Mouse (Mus musculus): ENCODE measurements at regions not wholly inside any gene's neighbourhood (a gene's known extent, or its start where the extent isn't known, plus 50 kb on each side); places are given as distances from the start of the nearest gene placed in this dataset.
A peak's percentile ranks its signal among the peaks of the same experiment; 100 is the strongest.

DNA sequence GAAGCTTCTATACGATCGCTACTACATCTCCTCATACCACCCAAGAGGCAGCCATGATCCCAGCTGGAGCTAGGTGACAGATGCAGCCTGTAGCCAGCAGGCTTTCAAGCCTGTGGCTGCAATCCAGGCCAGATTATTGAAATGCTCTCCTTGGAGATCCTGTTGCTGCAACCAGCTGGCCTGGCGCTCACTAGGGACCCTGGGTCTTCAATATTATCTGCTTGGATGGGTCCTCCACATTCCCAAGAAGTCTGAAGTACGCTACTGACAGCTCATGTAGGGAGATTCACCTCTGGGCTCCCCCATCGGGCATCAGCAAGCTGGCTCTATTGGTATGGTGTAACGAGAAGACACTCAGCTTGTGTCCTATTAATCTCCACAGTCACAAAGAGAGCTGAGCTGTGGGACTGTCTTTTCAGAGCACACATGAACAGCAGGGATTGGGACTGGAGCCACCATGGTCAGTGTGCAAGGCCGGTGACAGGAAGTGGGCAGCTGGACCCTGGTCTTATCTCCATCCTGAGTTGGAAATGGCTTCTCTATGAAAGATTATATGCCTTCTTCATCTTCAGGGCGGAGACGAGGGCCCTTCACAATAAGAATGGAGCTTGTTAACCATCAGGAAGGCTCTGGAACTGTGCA, 93.6 kb upstream of the Neo1 start:
- Histone ChIP-seq H3K4me3 (ENCODE audit: low read depth, low read length) (no peak overlapping the region), H3K4me2 (ENCODE audit: low read length) (no peak overlapping the region), H3K4me1 (ENCODE audit: control insufficient read depth, insufficient read depth, low read length) (no peaks in the 10 kb centered on the region), H3K27ac (ENCODE audit: low read depth, low read length) (no peak overlapping the region), H3K27me3 (replicated peaks; ENCODE audit: control insufficient read depth, insufficient read depth, low read length) (no peaks in the 10 kb centered on the region), H3K9me3 (replicated peaks; ENCODE audit: control insufficient read depth, low read length) (no peaks in the 10 kb centered on the region), H3K36me3 (ENCODE audit: control insufficient read depth, insufficient read depth, low read length) (no peaks in the 10 kb centered on the region), H3K9ac (ENCODE audit: low read length) (no peak overlapping the region)
- ATAC-seq (no peak), DNase-seq (ENCODE audit: low spot score) (no peak)
- 71% methylated on average over 9 of the region's 9 CpGs for whole genome bisulfite sequencing

DNA sequence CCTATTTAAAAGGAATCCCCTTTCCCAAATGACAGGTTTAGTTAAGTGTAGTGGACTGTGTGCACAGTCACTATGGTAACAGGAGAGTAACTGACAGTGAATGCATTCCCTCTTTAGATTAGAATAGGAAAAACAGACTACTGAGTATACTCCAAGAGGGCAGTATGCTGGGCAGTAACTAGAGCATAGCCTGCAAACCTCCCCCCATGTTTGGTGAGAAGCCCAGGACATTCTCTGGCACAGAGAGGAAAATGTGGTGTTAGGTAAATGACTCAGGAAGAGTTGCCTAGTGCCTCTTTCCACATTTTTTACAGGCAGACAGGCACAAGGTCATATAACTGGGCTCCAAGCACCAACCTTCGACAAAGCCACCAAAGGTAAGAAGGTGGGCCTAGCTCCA, 93.0 kb upstream of the Neo1 start:
- H3K27ac ChIP-seq (ENCODE audit: low read depth, low read length), result no peak overlapping the region
- DNase-seq (ENCODE audit: low spot score), result no peak
- no peak overlapping the region for H3K9ac ChIP-seq (ENCODE audit: low read length)
- H3K4me2 ChIP-seq (ENCODE audit: low read length), result no peak overlapping the region
- no peaks in the 10 kb centered on the region for H3K36me3 ChIP-seq (ENCODE audit: control insufficient read depth, insufficient read depth, low read length)
- H3K4me1 ChIP-seq (ENCODE audit: control insufficient read depth, insufficient read depth, low read length), result no peaks in the 10 kb centered on the region
- H3K9me3 ChIP-seq (replicated peaks; ENCODE audit: control insufficient read depth, low read length), result no peaks in the 10 kb centered on the region
- WGBS, result 92% methylated on average over 1 of the region's 1 CpGs
- no peak overlapping the region for H3K4me3 ChIP-seq (ENCODE audit: low read depth, low read length)
- no peaks in the 10 kb centered on the region for H3K27me3 ChIP-seq (replicated peaks; ENCODE audit: control insufficient read depth, insufficient read depth, low read length)
- no peak for ATAC-seq

- DNase-seq (ENCODE audit: low spot score), result no peak
Measured at GRCm38 (mm10) chr9:59128023-59128422, 91.8 kb upstream of the Neo1 start.

DNA sequence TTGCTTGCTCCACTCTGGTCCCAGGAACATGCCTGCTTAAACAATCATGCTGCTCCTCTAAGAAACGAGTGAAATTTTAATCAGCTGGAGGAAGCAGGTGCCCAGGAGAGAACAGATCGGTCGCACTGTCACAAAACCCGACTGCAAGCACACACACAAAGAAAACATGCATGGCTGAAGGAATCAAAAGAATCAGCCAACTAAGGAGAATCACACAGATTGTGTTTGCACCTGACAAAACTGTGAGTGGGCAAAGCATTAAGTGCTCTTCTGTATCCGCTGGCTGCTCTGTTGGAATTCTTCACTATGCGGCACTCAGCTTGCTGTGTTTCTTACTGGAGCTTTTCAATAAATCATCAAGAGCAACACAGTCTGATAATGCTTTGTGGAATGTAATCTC, 89.6 kb upstream of the Neo1 start:
- Histone ChIP-seq H3K4me3 (ENCODE audit: low read depth, low read length) (no peak overlapping the region), H3K9ac (ENCODE audit: low read length) (no peak overlapping the region), H3K36me3 (ENCODE audit: control insufficient read depth, insufficient read depth, low read length) (no peaks in the 10 kb centered on the region), H3K9me3 (replicated peaks; ENCODE audit: control insufficient read depth, low read length) (no peaks in the 10 kb centered on the region), H3K4me1 (ENCODE audit: control insufficient read depth, insufficient read depth, low read length) (no peaks in the 10 kb centered on the region), H3K27ac (ENCODE audit: low read depth, low read length) (no peak overlapping the region), H3K4me2 (ENCODE audit: low read length) (no peak overlapping the region), H3K27me3 (replicated peaks; ENCODE audit: control insufficient read depth, insufficient read depth, low read length) (no peaks in the 10 kb centered on the region)
- ATAC-seq (no peak), DNase-seq (ENCODE audit: low spot score) (peak; percentile 41)
- 62% methylated on average over 6 of the region's 6 CpGs for WGBS

More at GRCm38 (mm10) chr9:59128023-59128422, 91.8 kb upstream of the Neo1 start:
- ATAC-seq, result no peak
- no peaks in the 10 kb centered on the region for H3K36me3 ChIP-seq (ENCODE audit: control insufficient read depth, insufficient read depth, low read length)
- no peaks in the 10 kb centered on the region for H3K27me3 ChIP-seq (replicated peaks; ENCODE audit: control insufficient read depth, insufficient read depth, low read length)
- H3K4me1 ChIP-seq (ENCODE audit: control insufficient read depth, insufficient read depth, low read length), result no peaks in the 10 kb centered on the region
- H3K9me3 ChIP-seq (replicated peaks; ENCODE audit: control insufficient read depth, low read length), result no peaks in the 10 kb centered on the region
- no peak overlapping the region for H3K9ac ChIP-seq (ENCODE audit: low read length)
- H3K27ac ChIP-seq (ENCODE audit: low read depth, low read length), result no peak overlapping the region
- no peak overlapping the region for H3K4me2 ChIP-seq (ENCODE audit: low read length)
- no peak overlapping the region for H3K4me3 ChIP-seq (ENCODE audit: low read depth, low read length)
- 70% methylated on average over 2 of the region's 2 CpGs for WGBS

GRCm38 (mm10) chr9:59116561-59116960, 80.3 kb upstream of the Neo1 start:
- no peaks in the 10 kb centered on the region for H3K36me3 ChIP-seq (ENCODE audit: control insufficient read depth, insufficient read depth, low read length)
- H3K4me3 ChIP-seq (ENCODE audit: low read depth, low read length), result no peak overlapping the region
- H3K9ac ChIP-seq (ENCODE audit: low read length), result no peak overlapping the region
- H3K4me2 ChIP-seq (ENCODE audit: low read length), result no peak overlapping the region
- H3K27ac ChIP-seq (ENCODE audit: low read depth, low read length), result no peak overlapping the region
- H3K9me3 ChIP-seq (replicated peaks; ENCODE audit: control insufficient read depth, low read length), result no peaks in the 10 kb centered on the region
- no peak for ATAC-seq
- no peaks in the 10 kb centered on the region for H3K27me3 ChIP-seq (replicated peaks; ENCODE audit: control insufficient read depth, insufficient read depth, low read length)
- WGBS, result 42% methylated on average over 2 of the region's 2 CpGs
- H3K4me1 ChIP-seq (ENCODE audit: control insufficient read depth, insufficient read depth, low read length), result no peaks in the 10 kb centered on the region
- DNase-seq (ENCODE audit: low spot score), result peak; percentile 32

DNA sequence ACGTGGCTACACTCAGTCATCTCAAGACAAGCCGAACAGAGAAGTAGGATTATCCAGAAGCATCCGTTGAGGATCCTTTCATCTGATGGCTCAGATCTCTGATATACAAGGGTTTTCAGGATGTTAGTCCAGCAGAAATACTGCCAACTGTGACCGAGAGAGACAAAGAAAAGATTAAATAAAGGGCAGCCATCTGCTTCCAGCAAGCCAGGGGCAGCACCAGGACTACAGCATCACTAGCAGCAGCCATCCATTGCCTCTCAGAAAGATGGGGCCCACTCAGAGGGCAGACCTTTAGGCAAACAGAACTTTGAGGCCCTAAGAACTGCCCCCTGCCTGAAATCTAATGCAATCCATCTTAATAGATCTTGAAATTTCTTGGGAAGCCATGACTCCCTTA, 77.6 kb upstream of the Neo1 start:
- H3K27ac ChIP-seq (ENCODE audit: low read depth, low read length), result no peak overlapping the region
- DNase-seq (ENCODE audit: low spot score), result no peak
- no peak overlapping the region for H3K9ac ChIP-seq (ENCODE audit: low read length)
- no peaks in the 10 kb centered on the region for H3K36me3 ChIP-seq (ENCODE audit: control insufficient read depth, insufficient read depth, low read length)
- H3K4me1 ChIP-seq (ENCODE audit: control insufficient read depth, insufficient read depth, low read length), result no peaks in the 10 kb centered on the region
- H3K27me3 ChIP-seq (replicated peaks; ENCODE audit: control insufficient read depth, insufficient read depth, low read length), result no peaks in the 10 kb centered on the region
- H3K4me3 ChIP-seq (ENCODE audit: low read depth, low read length), result no peak overlapping the region
- H3K4me2 ChIP-seq (ENCODE audit: low read length), result no peak overlapping the region
- no peaks in the 10 kb centered on the region for H3K9me3 ChIP-seq (replicated peaks; ENCODE audit: control insufficient read depth, low read length)
- no peak for ATAC-seq
- WGBS, result 60% methylated on average over 4 of the region's 4 CpGs

DNA sequence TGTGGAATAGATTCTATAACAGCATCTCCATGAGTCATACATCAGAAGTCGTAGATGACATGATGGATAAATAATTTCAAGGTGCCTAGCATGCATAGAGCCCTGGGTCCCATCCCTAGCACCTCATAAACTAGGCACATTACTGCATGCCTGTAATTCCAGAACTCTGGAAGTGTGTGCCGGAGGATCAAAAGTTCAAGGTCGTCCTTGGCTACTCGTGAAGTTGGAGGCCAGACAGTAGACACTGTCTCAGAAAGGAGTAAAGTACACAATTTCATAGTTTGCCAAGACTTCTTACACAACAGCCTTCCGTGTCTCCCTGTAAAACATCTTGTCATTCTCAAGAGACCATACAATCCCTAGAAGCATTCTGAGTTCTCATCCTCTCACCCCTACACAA, 63.5 kb upstream of the Neo1 start:
- WGBS, result 90% methylated on average over 5 of the region's 5 CpGs
- H3K4me1 ChIP-seq (ENCODE audit: control insufficient read depth, insufficient read depth, low read length), result peaks cover 7% of the 10 kb centered on the region; the same call in 1 of the 2 replicates

DNA sequence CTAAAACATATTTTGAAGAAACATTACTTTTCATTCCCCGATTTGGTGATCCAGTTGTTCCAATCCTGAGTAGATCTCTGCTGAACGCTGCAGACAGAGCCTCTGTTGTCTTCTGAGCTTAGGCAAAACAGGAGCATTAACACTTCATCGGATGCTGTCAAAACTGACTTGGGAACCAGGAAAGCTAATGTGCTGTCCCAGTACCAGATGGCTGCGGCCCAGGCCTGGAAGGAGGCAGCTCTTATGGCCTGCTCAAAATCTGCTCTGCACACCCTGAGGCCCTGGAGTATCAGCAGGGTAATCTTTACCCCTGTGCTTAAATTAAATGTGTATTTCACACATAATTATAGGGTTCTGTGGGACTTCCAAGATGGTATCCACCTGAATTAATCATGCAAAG, 61.3 kb upstream of the Neo1 start:
- DNase-seq (ENCODE audit: low spot score), result peak; percentile 57
- peak; percentile 40; the same call in 1 of the 2 replicates for ATAC-seq
- Histone ChIP-seq H3K27me3 (replicated peaks; ENCODE audit: control insufficient read depth, insufficient read depth, low read length) (no peaks in the 10 kb centered on the region), H3K4me1 (ENCODE audit: control insufficient read depth, insufficient read depth, low read length) (peaks cover 7% of the 10 kb centered on the region; the same call in 1 of the 2 replicates), H3K9ac (ENCODE audit: low read length) (no peak overlapping the region), H3K4me2 (ENCODE audit: low read length) (no peak overlapping the region), H3K36me3 (ENCODE audit: control insufficient read depth, insufficient read depth, low read length) (no peaks in the 10 kb centered on the region), H3K4me3 (ENCODE audit: low read depth, low read length) (no peak overlapping the region), H3K27ac (ENCODE audit: low read depth, low read length) (no peak overlapping the region), H3K9me3 (replicated peaks; ENCODE audit: control insufficient read depth, low read length) (no peaks in the 10 kb centered on the region)
- WGBS, result 35% methylated on average over 4 of the region's 4 CpGs

More for the DNA sequence above, 63.5 kb upstream of the Neo1 start:
- Histone ChIP-seq H3K9me3 (replicated peaks; ENCODE audit: control insufficient read depth, low read length) (no peaks in the 10 kb centered on the region), H3K4me3 (ENCODE audit: low read depth, low read length) (no peak overlapping the region), H3K27ac (ENCODE audit: low read depth, low read length) (no peak overlapping the region), H3K36me3 (ENCODE audit: control insufficient read depth, insufficient read depth, low read length) (no peaks in the 10 kb centered on the region), H3K4me2 (ENCODE audit: low read length) (no peak overlapping the region), H3K9ac (ENCODE audit: low read length) (no peak overlapping the region), H3K27me3 (replicated peaks; ENCODE audit: control insufficient read depth, insufficient read depth, low read length) (no peaks in the 10 kb centered on the region)
- DNase-seq (ENCODE audit: low spot score) (no peak), ATAC-seq (no peak)

DNA sequence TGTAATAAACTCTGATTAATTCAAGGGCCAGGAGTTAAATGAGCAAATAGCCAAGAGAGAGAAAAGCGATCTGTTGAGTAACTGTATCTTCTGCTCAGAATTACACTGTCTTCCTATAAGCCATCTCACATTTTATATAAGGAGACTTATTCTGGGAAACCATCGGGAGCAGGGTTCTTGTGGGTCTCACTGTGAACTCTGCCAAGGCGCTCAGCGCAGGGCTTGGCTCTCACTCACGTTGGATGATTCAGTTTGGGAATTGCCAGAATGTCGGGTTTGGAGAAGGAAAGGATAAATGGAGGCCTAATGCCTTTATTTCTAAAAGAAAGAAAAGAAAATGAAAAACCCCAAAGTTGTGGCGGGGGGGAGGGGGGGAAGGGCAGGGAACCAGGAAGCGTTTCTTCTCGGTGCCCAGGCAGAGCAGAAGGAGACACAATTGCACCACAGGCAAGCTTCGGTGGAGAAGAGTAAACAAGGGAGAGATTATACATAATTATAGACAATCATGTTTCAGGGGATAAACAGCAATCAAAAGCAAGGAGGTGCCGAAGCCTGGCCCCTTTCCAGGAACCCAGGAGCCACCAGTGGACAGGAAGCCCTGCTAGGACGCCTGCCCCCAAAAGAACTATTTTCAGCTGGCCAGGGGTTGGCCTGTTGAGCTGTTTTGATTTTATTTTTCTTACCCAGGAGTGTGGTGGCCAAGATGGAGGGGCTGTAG, 60.5 kb upstream of the Neo1 start:
- peaks cover 7% of the 10 kb centered on the region; the same call in 1 of the 2 replicates for H3K4me1 ChIP-seq (ENCODE audit: control insufficient read depth, insufficient read depth, low read length)
- H3K36me3 ChIP-seq (ENCODE audit: control insufficient read depth, insufficient read depth, low read length), result no peaks in the 10 kb centered on the region
- H3K4me3 ChIP-seq (ENCODE audit: low read depth, low read length), result no peak overlapping the region
- no peak overlapping the region for H3K27ac ChIP-seq (ENCODE audit: low read depth, low read length)
- no peaks in the 10 kb centered on the region for H3K9me3 ChIP-seq (replicated peaks; ENCODE audit: control insufficient read depth, low read length)
- no peak overlapping the region for H3K4me2 ChIP-seq (ENCODE audit: low read length)
- WGBS, result 31% methylated on average over 12 of the region's 12 CpGs
- ATAC-seq, result no peak
- H3K9ac ChIP-seq (ENCODE audit: low read length), result no peak overlapping the region
- no peaks in the 10 kb centered on the region for H3K27me3 ChIP-seq (replicated peaks; ENCODE audit: control insufficient read depth, insufficient read depth, low read length)
- peak; percentile 52 for DNase-seq (ENCODE audit: low spot score)
